Mouse (Mus musculus) megakaryocyte, adult 5-6 weeks (primary cell): ENCODE measurements at regions not wholly inside any gene's neighbourhood (a gene's known extent, or its start where the extent isn't known, plus 50 kb on each side); places are given as distances from the start of the nearest gene placed in this dataset.
"Not testable (repeated sequence)": the region's sequence is repeated elsewhere in the genome, so short reads cannot be mapped to it uniquely, and the experiment has no call there.

Experiments used
- ATAC-seq: 2 replicates; pipeline ENCODE4 v1.8.0; 2016; ENCODE audit warnings: mild to moderate bottlenecking, inconsistent platforms; ENCODE audit not compliant: poor library complexity, severe bottlenecking

DNA sequence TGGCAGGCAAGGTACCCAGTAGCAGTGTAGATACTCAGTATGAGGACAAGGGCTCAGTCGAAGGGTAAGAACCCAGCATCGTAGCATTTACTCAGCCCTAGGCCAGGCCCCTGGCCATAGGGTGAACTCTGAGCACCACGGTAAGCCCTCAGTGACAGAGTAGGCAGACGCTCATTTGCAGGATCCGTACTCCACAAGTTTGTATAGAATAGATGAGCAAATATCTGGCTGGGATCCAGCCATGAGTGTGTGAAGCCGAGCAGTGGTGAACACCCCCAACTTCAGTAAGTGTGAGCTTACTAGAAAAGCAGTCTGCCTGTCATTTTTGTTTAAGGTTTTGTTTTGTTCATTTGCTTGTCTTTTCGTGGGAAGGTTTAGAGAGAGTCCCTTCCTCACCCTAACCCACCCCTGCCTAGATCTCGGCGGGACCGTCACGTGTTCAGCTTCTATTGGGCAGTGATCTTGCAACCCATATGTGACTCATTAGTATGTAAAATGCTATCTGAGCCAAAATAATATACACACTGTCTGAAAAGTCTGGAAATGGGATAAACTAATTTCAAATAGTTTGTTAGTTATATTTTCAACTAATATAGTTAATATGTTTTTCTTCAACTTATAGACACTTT is 76.3 kb downstream of the Gm5447 start:
- ATAC-seq: no peak

DNA sequence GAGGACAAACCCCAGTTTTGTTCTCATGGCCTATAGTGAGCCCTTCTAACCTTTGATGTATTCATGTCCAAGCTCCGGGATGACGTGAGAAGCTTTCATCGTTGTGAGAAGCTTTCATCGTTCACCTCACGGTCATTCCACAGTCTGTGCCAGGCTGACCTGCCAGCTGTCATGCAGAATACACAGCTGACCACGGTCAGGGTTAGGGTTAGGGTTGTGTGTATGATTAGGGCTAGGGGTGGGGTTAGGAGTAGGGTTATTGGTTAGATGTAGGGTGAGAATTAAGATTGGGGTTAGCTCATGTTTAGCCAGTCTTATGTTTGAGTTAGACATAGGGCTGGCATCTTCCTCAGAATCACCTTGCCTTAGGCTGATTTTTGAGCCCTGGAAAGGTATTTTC is 77.6 kb downstream of the Gm5447 start:
- ATAC-seq: not testable (repeated sequence)

DNA sequence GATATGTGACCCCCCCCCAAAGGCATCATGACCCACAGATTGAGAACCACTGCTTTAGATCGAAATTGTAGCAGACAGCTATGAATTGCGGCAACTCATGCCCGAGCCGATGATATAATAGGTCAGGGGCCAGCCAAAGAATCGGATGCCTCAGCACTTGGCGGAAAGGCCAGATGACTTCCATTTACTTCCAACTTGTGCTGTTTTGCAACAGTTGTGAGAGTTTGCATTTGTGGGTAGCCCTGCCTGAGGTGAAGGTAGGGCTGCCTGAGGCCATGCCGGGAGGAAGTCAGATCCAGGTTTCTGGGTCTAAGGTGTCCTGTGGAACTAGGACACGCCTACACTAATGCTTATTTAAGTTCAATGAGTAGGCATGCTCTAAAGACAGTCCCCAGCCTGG is 80.4 kb downstream of the Gm5447 start:
- ATAC-seq: no peak

DNA sequence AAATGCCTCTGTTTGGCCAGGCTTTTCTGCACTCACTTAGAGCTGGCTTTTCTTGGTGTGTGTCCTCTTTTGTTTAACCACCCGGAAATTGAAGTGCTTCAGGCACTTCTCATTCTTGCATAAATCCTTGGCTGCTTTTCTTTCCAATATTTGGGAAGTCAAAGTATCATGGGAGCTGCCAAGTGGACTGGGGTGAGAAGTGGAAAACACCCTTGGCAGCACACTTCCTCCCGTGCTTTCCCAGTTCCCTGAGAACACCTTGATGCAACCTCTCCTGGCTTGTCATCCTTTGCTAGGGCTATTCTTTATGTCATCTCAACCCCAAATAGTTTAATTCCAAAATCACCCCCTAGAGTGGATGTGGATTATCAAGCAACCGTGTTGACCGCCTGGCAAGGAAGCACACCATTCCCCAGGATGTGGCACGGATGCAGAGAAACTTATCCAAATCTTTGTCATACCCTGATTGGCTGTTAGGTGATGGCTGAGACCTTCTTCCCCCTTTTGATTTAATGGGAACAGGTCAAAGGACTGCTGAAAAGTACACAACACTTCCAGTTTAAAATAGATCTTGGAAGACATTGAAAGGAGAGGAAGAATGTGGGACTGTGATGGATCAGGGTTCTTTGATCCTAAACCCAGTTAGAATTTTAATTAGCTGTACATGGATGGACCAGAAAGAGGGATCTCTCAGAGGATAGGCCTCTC is 81.5 kb downstream of the Gm5447 start:
- no peak for ATAC-seq

GRCm38 (mm10) chr13:31056154-31056871 is 82.3 kb downstream of the Gm5447 start:
- ATAC-seq: peak; percentile 82

DNA sequence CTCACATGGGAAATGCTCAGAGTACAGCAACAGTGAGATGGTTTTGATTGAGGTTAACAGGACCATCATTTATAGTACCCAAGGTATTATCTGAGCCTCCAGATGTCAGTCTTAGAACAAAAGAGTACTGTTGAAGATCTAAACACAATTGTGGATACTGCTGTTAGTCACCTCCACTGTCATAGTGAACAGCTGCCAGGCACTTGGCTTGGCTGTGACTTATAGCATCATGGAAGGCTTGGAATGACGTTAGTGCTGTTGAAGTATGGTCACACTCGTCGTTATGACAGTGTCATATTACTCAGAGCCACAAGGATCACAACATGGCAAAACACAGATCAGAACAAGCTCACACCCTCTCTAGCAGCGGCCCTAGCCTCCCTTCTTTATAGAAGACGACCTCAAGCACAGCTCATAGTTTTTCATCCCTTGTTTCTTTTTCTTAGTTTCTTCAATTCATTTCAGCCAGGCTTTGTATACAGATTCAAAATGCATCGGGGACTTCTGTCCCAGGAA is 87.0 kb downstream of the Gm5447 start:
- no peak for ATAC-seq

DNA sequence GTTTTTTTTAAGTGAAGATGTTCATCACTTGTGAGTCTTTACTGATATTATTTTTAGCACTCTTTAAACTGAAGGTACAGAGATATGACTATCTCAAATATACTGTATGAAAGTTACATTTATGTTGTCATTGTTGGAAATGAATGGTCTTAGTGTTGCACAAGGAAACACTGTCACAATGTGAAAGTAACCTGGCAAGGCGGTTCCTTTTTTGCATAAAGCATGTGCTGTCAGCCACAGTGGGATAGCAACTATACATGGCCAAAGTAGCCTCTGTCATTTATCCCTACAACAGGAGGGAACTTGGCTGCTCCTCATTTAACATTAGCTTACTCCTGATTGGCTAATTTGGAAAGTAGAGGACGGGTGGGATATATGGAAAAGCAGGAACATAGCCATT is 94.3 kb downstream of the Gm5447 start:
- peak; percentile 66 for ATAC-seq

DNA sequence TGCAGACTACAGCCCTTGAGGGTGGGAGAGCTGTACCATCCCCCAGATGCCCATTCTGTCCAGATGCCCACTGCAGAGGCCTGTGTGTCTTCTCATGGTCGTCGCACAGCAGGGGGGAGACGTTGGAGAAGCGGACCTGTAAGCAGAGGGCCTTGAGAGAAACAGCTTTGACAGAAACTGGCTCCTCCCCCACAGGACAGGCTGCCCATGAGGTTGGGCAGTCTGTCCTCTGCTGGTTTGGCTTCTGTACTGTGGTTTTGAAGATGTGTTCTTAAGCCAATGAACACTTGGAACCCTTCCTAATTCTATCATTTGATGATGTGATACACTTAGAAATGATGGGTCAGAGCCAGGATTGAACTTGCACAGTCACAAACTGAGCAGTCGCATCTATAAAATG is 102.5 kb downstream of the Gm5447 start:
- no peak for ATAC-seq

DNA sequence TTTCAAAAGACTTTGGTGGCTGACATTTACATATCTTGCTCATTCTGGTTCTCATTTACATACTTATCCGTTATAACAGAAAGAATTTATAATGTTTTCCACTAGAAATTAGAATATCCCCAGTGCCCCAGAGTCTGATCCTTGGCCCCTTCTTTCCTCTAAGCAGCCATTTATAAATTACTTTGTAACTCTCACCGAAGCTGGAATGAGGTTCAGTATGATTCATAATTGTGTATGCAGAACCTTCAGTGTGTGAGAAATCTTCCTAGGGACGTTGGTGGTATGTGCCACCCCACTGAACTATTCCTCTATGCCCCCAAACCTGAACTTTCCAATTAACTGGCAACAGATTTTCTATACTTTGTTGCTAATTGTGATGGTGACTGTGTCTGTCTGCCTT is 104.7 kb downstream of the Gm5447 start:
- no peak for ATAC-seq

DNA sequence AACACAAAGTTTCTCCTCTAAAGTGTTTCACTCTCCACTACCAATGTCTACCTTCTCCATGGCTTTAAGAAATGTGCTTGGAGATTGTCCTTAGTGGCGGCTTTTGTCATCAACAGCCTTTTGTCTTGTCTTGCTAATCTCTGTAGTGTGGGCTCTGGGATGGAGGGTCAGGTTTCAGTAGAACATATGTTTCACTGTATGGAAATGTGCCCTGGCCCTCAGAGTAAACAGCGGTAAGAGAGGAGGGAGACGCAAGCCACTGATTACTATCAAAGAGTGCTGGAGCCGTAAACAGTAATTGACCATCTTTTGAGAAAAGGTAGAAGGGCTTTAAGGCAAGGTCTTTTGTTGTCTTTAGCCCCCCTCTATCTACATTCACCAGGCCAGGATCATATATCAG is 106.2 kb downstream of the Gm5447 start:
- no peak for ATAC-seq

GRCm38 (mm10) chr13:31082448-31083140 is 108.6 kb downstream of the Gm5447 start:
- peak; percentile 81 for ATAC-seq

DNA sequence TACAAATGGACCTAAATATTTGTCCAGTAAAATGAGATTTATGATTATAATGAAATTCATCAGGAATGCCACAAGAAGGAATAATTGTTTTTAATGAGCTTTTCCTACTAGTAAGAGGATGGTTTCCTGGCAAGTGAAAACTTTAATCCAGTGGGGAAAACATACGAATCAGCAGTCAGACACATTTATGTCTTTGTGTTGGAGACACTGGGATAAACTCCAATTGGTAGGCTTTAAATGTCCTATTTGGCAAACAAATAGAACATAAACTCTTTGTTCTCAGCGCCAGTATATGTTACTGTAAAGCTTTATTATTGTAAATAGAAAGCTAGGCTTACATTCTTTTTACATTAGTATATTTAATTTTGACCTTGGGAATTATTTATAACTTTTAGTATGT is 127.0 kb downstream of the Gm5447 start:
- ATAC-seq: no peak

- ATAC-seq: no peak
These were observed 133.4 kb downstream of the Gm5447 start for GRCm38 (mm10) chr13:31107434-31107833.

- ATAC-seq: no peak
These were observed 135.2 kb downstream of the Gm5447 start for GRCm38 (mm10) chr13:31109231-31109630.

GRCm38 (mm10) chr13:31122689-31123088 is 148.7 kb downstream of the Gm5447 start:
- no peak for ATAC-seq

DNA sequence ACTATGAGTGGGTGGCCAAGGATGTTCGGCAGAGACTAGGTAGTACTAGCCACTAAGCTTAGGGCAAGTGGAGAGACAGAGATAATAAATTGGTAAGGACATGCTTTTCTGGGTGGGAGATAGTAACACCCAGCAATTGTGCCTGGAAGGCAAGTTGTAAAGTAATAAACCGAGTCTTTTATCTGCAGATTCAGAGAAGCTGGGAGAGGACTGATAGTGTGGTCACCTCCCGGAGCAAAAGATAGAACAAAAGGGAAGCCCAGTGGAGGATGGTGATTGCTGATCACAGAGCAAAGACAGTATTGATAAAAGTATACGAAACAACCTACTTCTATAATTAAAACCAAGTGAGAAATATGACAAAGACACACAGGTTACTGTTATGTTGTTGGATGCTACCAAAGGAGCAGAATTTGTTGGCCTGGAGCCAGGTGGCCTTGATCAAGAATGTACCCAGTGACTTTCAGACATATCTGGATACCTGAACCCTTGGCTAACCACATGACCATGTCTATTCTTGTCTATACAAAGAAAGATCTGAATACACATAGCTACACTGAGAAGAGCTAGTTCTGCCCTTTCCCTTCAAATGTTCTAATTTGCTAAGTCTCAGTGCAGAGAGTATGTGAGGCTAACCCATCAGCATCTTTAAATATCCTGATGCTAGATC is 150.7 kb downstream of the Gm5447 start:
- no peak for ATAC-seq

GRCm38 (mm10) chr13:31132501-31132900 is 158.5 kb downstream of the Gm5447 start:
- no peak for ATAC-seq

GRCm38 (mm10) chr13:31139686-31140085 is 165.7 kb downstream of the Gm5447 start:
- no peak for ATAC-seq

DNA sequence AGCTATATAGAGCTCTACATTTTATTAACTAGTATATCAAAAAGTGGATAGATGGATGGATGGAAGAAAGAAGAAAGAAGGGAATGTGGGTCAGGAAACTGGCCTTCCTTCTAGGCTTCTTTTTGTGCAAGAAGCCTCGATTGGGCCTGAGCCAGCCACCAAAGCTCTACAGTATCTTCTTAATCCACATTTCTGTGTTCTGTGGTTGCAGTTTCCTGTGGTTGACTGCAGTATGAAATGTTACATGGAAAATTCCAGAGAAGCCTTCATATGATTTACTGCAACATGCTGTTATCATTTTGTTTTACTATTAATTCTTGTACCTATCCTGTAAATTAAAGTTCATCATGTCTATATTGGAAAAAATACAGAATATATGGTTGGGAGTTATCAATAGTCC is 173.3 kb downstream of the Gm5447 start:
- ATAC-seq: no peak

GRCm38 (mm10) chr13:31154066-31154465 is 180.1 kb downstream of the Gm5447 start:
- ATAC-seq: no peak
